Mouse (Mus musculus): ENCODE measurements around the gene Gm10260. TPM values are rescaled to one million over a fixed set of nuclear protein-coding genes. Genes with fewer than 3 reads are reported as not detected.

Gm10260 gene
- total RNA-seq (2015) (15.1 and 15.7 TPM in 2 replicates), total RNA-seq (2017) (18.9 and 21.2 TPM in 2 replicates)

DNA sequence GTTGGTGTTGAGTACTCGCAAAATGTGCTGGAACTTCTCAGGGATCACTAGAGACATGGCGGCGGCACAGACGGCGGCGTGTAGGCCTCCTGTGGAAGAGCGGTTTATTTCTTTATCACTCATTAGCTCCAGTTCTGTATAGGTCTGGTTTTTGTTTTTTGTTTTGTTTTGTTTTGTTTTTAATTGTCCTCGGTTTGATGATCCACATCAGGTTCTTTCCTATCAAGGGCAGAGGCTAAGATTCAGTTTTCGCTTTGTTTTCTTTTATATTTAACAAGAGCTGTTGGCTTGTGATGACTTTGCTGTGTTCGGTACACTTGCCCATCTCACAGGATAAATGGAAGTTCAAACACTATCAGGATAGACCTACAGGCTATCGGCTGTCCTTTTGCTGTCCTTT, at the start of gene Gm10260:
Gene Gm10260 (minus strand): TSS at position 101 of the 400 bp plus-strand sequence.
- ATAC-seq (ENCODE audit: poor library complexity, severe bottlenecking): no peak

- no peak for ATAC-seq (ENCODE audit: poor library complexity, severe bottlenecking)
Measured at GRCm38 (mm10) chr13:97809828-97810227, 49.4 kb upstream of the Gm10260 start.

DNA sequence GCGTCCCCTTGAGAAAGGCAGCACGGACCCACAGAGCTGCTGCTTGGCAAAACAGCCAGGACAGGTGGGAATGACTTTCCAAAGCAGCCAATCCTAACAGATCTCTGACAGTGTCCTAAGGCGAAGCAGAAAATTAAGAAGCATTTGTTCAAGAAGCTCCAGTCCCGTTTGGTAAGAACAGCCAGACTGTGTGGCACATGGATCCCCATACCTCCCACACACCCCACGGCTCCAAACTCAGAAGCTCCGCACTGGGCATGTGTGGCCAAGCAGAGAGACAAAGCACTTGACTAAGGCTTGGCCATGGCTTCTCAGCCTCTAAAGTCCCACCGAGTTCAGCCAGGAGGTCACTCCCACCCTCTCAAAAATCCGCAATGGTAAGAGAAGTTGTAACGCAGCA, 45.5 kb upstream of the Gm10260 start:
- no peak for ATAC-seq (ENCODE audit: poor library complexity, severe bottlenecking)

DNA sequence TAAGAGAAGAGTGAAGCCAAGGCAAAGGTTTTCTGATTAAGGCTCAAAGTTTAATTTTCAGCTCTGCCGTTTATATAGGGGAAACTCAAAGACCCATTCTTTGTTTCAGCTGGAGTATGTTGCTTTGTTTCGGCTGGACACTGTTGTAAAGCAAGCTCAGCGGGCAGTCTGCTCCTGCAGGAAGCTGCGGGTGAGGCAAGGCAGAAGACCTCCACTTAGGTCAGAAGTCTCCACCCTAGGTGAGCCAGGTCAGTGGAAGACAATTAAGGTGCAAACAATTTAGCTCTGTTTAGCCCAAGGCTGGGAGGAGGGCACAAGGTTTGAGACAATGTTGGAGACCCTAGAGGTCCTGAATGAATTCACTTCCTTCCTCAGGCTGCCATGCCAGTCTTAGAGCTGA, 42.0 kb upstream of the Gm10260 start:
- ATAC-seq (ENCODE audit: poor library complexity, severe bottlenecking): no peak

DNA sequence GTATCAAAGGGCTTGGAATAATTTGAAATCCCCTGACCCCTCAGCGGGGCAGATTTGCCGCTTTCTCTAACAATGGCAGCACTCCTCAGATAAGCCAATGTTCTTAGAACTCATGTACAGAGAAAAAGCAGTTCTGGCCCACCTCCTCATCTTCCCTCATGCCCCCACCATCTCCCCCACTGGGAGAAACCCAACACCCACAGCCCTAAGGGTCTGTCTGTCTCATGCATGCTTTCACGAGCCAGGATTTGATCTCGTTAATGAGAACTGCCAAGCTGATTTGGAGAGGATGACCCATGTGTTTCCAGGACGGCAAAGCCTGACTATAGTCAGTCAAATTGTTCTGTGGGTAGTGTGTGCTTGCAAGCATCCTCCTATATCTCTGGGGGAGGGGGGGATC, 37.0 kb upstream of the Gm10260 start:
- no peak for ATAC-seq (ENCODE audit: poor library complexity, severe bottlenecking)

DNA sequence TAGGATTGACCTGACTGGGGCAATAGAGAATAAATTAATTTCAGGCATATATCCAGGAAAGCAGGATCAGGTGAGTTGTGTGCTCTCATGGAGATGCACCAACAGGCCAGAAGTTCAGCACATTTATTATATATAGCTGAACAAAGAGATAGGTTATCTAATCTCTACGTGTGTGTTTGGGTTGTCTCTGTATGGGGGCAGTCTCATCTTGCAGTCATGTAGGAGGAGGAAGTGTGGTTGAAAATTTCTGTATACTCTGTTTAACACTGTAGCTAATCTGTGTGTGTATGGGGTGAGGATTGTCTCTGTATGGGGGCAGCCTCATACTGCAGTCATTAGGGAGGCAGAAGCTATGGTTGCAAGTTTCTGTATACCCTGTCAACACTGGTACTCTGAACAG, 34.3 kb upstream of the Gm10260 start:
- no peak for ATAC-seq (ENCODE audit: poor library complexity, severe bottlenecking)

GRCm38 (mm10) chr13:97793932-97794331, 33.5 kb upstream of the Gm10260 start:
- ATAC-seq (ENCODE audit: poor library complexity, severe bottlenecking): no peak

GRCm38 (mm10) chr13:97791664-97792063, 31.2 kb upstream of the Gm10260 start:
- ATAC-seq (ENCODE audit: poor library complexity, severe bottlenecking): no peak

GRCm38 (mm10) chr13:97789782-97790450, 29.5 kb upstream of the Gm10260 start:
- no peak for ATAC-seq (ENCODE audit: poor library complexity, severe bottlenecking)

DNA sequence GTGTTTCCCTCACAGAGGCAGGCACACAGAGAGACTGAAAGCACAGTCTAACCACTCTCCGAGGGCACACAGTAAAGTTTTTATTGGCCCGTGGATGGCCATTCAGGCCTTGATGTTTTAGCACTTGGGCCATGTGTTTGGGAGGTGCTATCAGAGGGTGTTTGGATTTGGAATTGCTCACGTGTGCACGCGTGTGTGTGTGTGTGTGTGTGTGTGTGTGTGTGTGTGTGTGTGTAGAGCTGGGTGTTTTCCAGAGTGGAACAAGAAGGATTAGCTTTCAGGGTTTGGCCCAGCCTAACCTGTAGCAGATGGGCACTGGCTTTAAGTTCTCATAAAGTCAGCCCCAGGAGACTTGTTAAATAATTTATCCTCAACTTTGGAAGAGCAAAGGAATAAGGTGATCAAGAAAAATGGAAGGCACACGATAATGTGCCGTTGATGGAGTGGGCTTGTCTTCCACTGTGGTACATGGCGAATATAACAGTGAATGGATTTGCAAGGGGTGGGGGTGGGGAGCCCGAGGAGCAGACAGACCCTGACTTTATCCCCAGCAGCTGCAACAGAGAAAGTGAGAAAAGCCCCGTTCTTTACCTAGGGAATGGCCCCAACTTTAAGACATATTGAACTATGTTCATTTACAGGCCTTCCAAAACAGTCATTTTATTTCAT, 24.9 kb upstream of the Gm10260 start:
- no peak for ATAC-seq (ENCODE audit: poor library complexity, severe bottlenecking)

DNA sequence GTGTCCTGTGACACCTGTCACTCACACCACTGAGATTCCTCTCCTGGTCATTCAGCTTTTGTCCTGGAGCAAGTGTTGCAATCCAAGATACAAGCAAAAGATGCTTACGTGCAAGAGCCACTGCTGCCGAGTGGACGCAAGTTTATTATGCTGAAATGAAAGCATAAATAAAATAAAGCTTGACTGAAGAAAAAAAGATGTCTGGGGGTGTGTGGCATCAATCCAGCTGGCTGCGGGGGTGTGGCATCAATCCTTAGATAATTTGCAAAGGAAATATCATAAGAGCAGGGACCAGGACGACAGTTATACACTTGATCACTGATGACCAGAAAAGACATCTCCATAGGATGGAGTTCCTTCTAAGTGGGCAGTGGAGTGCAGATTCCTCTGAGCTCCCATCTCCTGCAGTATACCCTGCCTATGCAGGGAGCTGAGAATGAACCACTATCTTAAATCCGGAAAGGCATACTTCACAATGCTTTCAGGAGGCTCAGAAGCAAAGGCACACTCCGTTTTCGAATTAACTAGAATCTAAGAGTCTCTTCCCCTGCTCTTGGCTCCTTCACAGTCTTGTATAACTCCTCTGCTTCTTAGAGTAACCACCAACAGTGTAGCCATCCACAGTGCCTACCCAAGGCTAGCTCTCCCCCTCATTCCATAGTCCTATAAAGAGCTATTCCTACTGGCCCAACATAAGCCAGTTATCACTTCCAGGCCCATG, 23.2 kb upstream of the Gm10260 start:
- ATAC-seq (ENCODE audit: poor library complexity, severe bottlenecking): no peak

- ATAC-seq (ENCODE audit: poor library complexity, severe bottlenecking): no peak
Measured at GRCm38 (mm10) chr13:97782063-97782462, 21.6 kb upstream of the Gm10260 start.

- ATAC-seq (ENCODE audit: poor library complexity, severe bottlenecking): no peak
Measured at GRCm38 (mm10) chr13:97781637-97782036, 21.2 kb upstream of the Gm10260 start.

GRCm38 (mm10) chr13:97780556-97780955, 20.1 kb upstream of the Gm10260 start:
- no peak for ATAC-seq (ENCODE audit: poor library complexity, severe bottlenecking)

GRCm38 (mm10) chr13:97779657-97780445, 19.4 kb upstream of the Gm10260 start:
- ATAC-seq (ENCODE audit: poor library complexity, severe bottlenecking): no peak

DNA sequence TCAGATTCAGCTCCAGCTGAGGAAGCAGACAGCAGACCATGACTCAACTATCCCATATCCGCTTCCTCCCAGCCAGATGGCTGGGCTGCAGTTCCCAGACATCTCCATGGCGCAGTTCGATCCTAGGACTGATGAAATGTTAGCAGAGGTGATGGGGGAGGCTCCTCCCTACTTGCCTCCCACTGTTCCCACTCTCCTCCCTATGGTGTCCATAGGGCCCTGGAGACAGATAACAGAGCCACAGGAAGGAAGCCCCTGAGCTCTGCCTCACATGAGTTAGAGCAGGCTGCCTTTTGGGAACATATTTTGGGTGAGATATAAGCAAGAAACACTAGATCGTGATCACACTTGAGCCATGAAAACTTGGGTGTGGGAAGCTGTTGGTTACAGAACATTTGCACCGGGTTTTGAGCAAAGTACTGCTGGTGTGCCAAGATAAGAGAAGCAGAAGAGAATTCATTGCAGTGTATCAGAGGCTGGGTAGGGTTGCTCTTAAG, 18.3 kb upstream of the Gm10260 start:
- peak; percentile 40; the same call in 1 of the 2 replicates for ATAC-seq (ENCODE audit: poor library complexity, severe bottlenecking)

DNA sequence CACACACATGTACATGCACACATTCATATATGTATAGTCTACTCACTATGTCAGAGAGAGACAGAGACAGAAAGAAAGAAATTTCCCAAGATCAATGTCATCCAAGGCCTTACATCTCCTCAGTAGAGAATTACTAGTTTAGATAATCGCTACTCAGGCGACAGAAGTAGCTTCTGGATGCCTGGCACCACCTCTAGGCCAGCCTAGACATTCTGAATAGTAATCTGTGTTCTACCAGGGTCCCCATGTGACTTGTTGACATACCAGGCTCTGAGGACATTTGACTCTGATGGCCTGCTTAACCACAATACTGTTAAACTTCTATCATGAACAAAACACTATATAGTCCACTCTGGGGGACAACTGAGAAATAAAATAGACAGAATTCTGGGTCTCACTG, 17.2 kb upstream of the Gm10260 start:
- no peak for ATAC-seq (ENCODE audit: poor library complexity, severe bottlenecking)

- ATAC-seq (ENCODE audit: poor library complexity, severe bottlenecking): no peak
Measured at GRCm38 (mm10) chr13:97776702-97777101, 16.3 kb upstream of the Gm10260 start.

DNA sequence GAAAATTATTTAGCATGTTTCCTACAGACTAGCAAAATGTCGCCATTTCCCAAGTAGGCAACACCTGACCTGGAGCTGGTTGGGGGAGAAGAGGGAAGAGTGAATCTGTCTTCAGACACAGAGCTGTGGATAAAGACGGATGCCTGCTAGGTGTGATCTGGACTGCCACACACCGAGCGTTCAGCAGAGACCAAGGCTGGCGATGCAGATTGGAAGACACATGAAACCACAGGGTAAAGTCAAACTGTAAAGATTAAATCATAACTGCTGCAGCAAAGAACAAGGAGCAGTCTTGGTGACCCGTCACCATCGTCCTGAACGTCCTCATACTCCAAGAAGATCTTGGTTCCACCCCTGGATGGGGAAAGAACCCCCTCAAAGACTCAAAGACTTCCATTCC, 15.5 kb upstream of the Gm10260 start:
- no peak for ATAC-seq (ENCODE audit: poor library complexity, severe bottlenecking)

- no peak for ATAC-seq (ENCODE audit: poor library complexity, severe bottlenecking)
Measured at GRCm38 (mm10) chr13:97774740-97775425, 14.5 kb upstream of the Gm10260 start.

All from megakaryocyte, adult 5-6 weeks (primary cell).